Mouse (Mus musculus): Measurements from ENCODE around the gene Gucy2c. TPM values are rescaled to one million over a fixed set of nuclear protein-coding genes. Genes with fewer than 3 reads are reported as not detected.

The Gucy2c gene
- polyA plus RNA-seq, 1 experiment from 2014 or later: 0.10 TPM

Small RNA genes lying within 50 kb of the gene (microRNA-seq; reads per million reads assigned to microRNA genes)
- not detected for gene Gm44364

Other genes starting within 250 kb of the Gucy2c start
- gene Plbd1, start 119.8 kb downstream of the Gucy2c start, polyA plus RNA-seq (2016; fragmentation: Nextera tagmentation; extraction: Ambion mirVana): 1.2 and 1.5 TPM in 2 replicates
- gene Hist4h4, start 22.6 kb upstream of the Gucy2c start, polyA plus RNA-seq (2016; fragmentation: Nextera tagmentation; extraction: Ambion mirVana): 0.52 and 0.53 TPM in 2 replicates
- gene H2afj, start 26.5 kb upstream of the Gucy2c start, polyA plus RNA-seq (2016; fragmentation: Nextera tagmentation; extraction: Ambion mirVana): 97.4 and 102 TPM in 2 replicates
- 1.4 and 3.5 TPM in 2 replicates for gene BC049715, start 45.9 kb upstream of the Gucy2c start, polyA plus RNA-seq (2016; fragmentation: Nextera tagmentation; extraction: Ambion mirVana)
- 156 and 160 TPM in 2 replicates for gene Wbp11, start 46.5 kb upstream of the Gucy2c start, polyA plus RNA-seq (2016; fragmentation: Nextera tagmentation; extraction: Ambion mirVana)
- gene Smco3, start 53.7 kb upstream of the Gucy2c start, polyA plus RNA-seq (2016; fragmentation: Nextera tagmentation; extraction: Ambion mirVana): 0.24 TPM in 1 of 2 replicates, not detected in the other
- 1.3 and 1.4 TPM in 2 replicates for gene Art4, start 76.0 kb upstream of the Gucy2c start, polyA plus RNA-seq (2016; fragmentation: Nextera tagmentation; extraction: Ambion mirVana)
- 1.1 and 1.5 TPM in 2 replicates for gene Mgp, start 94.1 kb upstream of the Gucy2c start, polyA plus RNA-seq (2016; fragmentation: Nextera tagmentation; extraction: Ambion mirVana)
- not detected in 2 replicates for gene Erp27, start 140.4 kb upstream of the Gucy2c start, polyA plus RNA-seq (2016; fragmentation: Nextera tagmentation; extraction: Ambion mirVana)
- gene Pde6h, start 142.1 kb upstream of the Gucy2c start, polyA plus RNA-seq (2016; fragmentation: Nextera tagmentation; extraction: Ambion mirVana): not detected in 2 replicates
- gene Arhgdib, start 160.1 kb upstream of the Gucy2c start, polyA plus RNA-seq (2016; fragmentation: Nextera tagmentation; extraction: Ambion mirVana): 25.0 and 26.0 TPM in 2 replicates